Mouse (Mus musculus): Measurements from ENCODE around the gene Cyp2s1. TPM values are rescaled to one million over a fixed set of nuclear protein-coding genes. Genes with fewer than 3 reads are reported as not detected.

Cyp2s1 gene
- 1 to 10 TPM; 3.8 TPM for total RNA-seq (2021)
- long read RNA-seq, experiment 1, partial matches to known transcripts = 0 of 3 reads
- long read RNA-seq, experiment 1, other reads (novel, unspliced or antisense) = 0 of 3 reads
- long read RNA-seq, experiment 2, partial matches to known transcripts = 2 of 3 reads
- long read RNA-seq, experiment 2, other reads (novel, unspliced or antisense) = 1 of 3 reads

- DNase-seq (ENCODE audit: low spot score in 2 of 2) = peak; percentile 12 to 17
Measured at GRCm38 (mm10) chr7:25816241-25816919, at the start of gene Cyp2s1. TSS of gene Cyp2s1 (minus strand) at chr7:25816913.

GRCm38 (mm10) chr7:25864861-25865260 is 48.1 kb upstream of the Cyp2s1 start:
- DNase-seq (ENCODE audit: low spot score in 2 of 2) = no peak

GRCm38 (mm10) chr7:25863756-25864155 is 47.0 kb upstream of the Cyp2s1 start:
- no peak for DNase-seq (ENCODE audit: low spot score in 2 of 2)

GRCm38 (mm10) chr7:25862365-25862764 is 45.7 kb upstream of the Cyp2s1 start:
- no peak for DNase-seq (ENCODE audit: low spot score in 2 of 2)

GRCm38 (mm10) chr7:25859962-25860870 is 43.5 kb upstream of the Cyp2s1 start:
- no peak for DNase-seq (ENCODE audit: low spot score in 2 of 2)

GRCm38 (mm10) chr7:25855082-25855481 is 38.4 kb upstream of the Cyp2s1 start:
- peak; percentile 39 to 67 for DNase-seq (ENCODE audit: low spot score in 2 of 2)

GRCm38 (mm10) chr7:25848444-25848812 is 31.7 kb upstream of the Cyp2s1 start:
- DNase-seq (ENCODE audit: low spot score in 2 of 2) = no peak

GRCm38 (mm10) chr7:25847722-25848443 is 31.2 kb upstream of the Cyp2s1 start:
- peak; percentile 86 to 87 for DNase-seq (ENCODE audit: low spot score in 2 of 2)

- no peak for DNase-seq (ENCODE audit: low spot score in 2 of 2)
Measured at GRCm38 (mm10) chr7:25844885-25845284, 28.2 kb upstream of the Cyp2s1 start.

- DNase-seq (ENCODE audit: low spot score in 2 of 2) = no peak
Measured at GRCm38 (mm10) chr7:25844423-25844822, 27.7 kb upstream of the Cyp2s1 start.

GRCm38 (mm10) chr7:25843492-25843891 is 26.8 kb upstream of the Cyp2s1 start:
- DNase-seq (ENCODE audit: low spot score in 2 of 2) = no peak

- no peak for DNase-seq (ENCODE audit: low spot score in 2 of 2)
Measured at GRCm38 (mm10) chr7:25840908-25841307, 24.2 kb upstream of the Cyp2s1 start.

GRCm38 (mm10) chr7:25835188-25835891 is 18.6 kb upstream of the Cyp2s1 start:
- no peak for DNase-seq (ENCODE audit: low spot score in 2 of 2)

- DNase-seq (ENCODE audit: low spot score in 2 of 2) = no peak
Measured at GRCm38 (mm10) chr7:25831557-25832530, 15.1 kb upstream of the Cyp2s1 start.

GRCm38 (mm10) chr7:25830251-25830650 is 13.5 kb upstream of the Cyp2s1 start:
- DNase-seq (ENCODE audit: low spot score in 2 of 2) = no peak

GRCm38 (mm10) chr7:25827199-25827598 is 10.5 kb upstream of the Cyp2s1 start:
- DNase-seq (ENCODE audit: low spot score in 2 of 2) = no peak

- no peak for DNase-seq (ENCODE audit: low spot score in 2 of 2)
Measured at GRCm38 (mm10) chr7:25826029-25826428, 9.3 kb upstream of the Cyp2s1 start.

GRCm38 (mm10) chr7:25825043-25825442 is 8.3 kb upstream of the Cyp2s1 start:
- DNase-seq (ENCODE audit: low spot score in 2 of 2) = no peak

GRCm38 (mm10) chr7:25815571-25815970 is 1.1 kb downstream of the Cyp2s1 start:
- DNase-seq (ENCODE audit: low spot score in 2 of 2) = no peak
